Mouse (Mus musculus): ENCODE data around the gene Gm38431. TPM values are rescaled to one million over a fixed set of nuclear protein-coding genes. Genes with fewer than 3 reads are reported as not detected.

Gene Gm38431
- total and polyA plus RNA-seq, 3 experiments: 0.31 to 2.3 (median 0.34) TPM

- Histone ChIP-seq H3K9ac (ENCODE audit: low read depth, low read length) (no peak overlapping the region), H3K4me1 (ENCODE audit: control insufficient read depth, insufficient read depth, low read length) (no peaks in the 10 kb centered on the region; the same call in 1 of the 2 replicates), H3K27ac (no peak overlapping the region), H3K79me2 (replicated peaks; ENCODE audit: control insufficient read depth, insufficient read depth, low read length) (no peaks in the 10 kb centered on the region), H3K4me3 (no peak overlapping the region), H3K27me3 (ENCODE audit: control insufficient read depth, insufficient read depth, low read length) (peaks cover 11% of the 10 kb centered on the region), H3K36me3 (ENCODE audit: control insufficient read depth, insufficient read depth, low read length) (no peaks in the 10 kb centered on the region)
- 49% methylated on average over 9 of the region's 9 CpGs for WGBS
- intact Hi-C loops (cut with DNase I): no loop called here
- no peak for DNase-seq
- TF ChIP-seq POLR2A (IDR thresholded peaks at IDR 0.05; ENCODE audit: insufficient read depth, low read depth, low read length) (no peak), EP300 (IDR thresholded peaks at IDR 0.05; ENCODE audit: insufficient read depth, low read depth, low read length) (no peak), CTCF (IDR thresholded peaks at IDR 0.05) (no peak)
These were observed 56.2 kb downstream of the Gm38431 start for GRCm38 (mm10) chr9:21035586-21035985.

GRCm38 (mm10) chr9:21034481-21035085 is 57.2 kb downstream of the Gm38431 start:
- peaks cover 11% of the 10 kb centered on the region for H3K27me3 ChIP-seq (ENCODE audit: control insufficient read depth, insufficient read depth, low read length)
- no peak overlapping the region for H3K27ac ChIP-seq
- H3K79me2 ChIP-seq (replicated peaks; ENCODE audit: control insufficient read depth, insufficient read depth, low read length): no peaks in the 10 kb centered on the region
- no peak overlapping the region for H3K4me3 ChIP-seq
- peaks cover 3% of the 10 kb centered on the region for H3K4me1 ChIP-seq (ENCODE audit: control insufficient read depth, insufficient read depth, low read length)
- no peaks in the 10 kb centered on the region for H3K36me3 ChIP-seq (ENCODE audit: control insufficient read depth, insufficient read depth, low read length)
- 13% methylated on average over 17 of the region's 17 CpGs for WGBS
- TF ChIP-seq EP300 (IDR thresholded peaks at IDR 0.05; ENCODE audit: insufficient read depth, low read depth, low read length): no peak
- TF ChIP-seq POLR2A (IDR thresholded peaks at IDR 0.05; ENCODE audit: insufficient read depth, low read depth, low read length): no peak
- TF ChIP-seq CTCF (IDR thresholded peaks at IDR 0.05): no peak
- no peak for DNase-seq
- intact Hi-C loops (cut with DNase I): loop anchor here (5.0 kb wide), 2 partner anchors 38 to 58 kb away; partner anchors contain the start of genes Fdx1l, Gm38431, Gm49373 and Raver1
- H3K9ac ChIP-seq (ENCODE audit: low read depth, low read length): no peak overlapping the region

- TF ChIP-seq CTCF (IDR thresholded peaks at IDR 0.05): no peak
- no peak for TF ChIP-seq POLR2A (IDR thresholded peaks at IDR 0.05; ENCODE audit: insufficient read depth, low read depth, low read length)
- TF ChIP-seq EP300 (IDR thresholded peaks at IDR 0.05; ENCODE audit: insufficient read depth, low read depth, low read length): no peak
- Histone ChIP-seq H3K4me1 (ENCODE audit: control insufficient read depth, insufficient read depth, low read length) (peaks cover 3% of the 10 kb centered on the region), H3K36me3 (ENCODE audit: control insufficient read depth, insufficient read depth, low read length) (no peaks in the 10 kb centered on the region), H3K9ac (ENCODE audit: low read depth, low read length) (peak overlapping the region; percentile 28), H3K4me3 (peak overlapping the region; percentile 73), H3K79me2 (replicated peaks; ENCODE audit: control insufficient read depth, insufficient read depth, low read length) (no peaks in the 10 kb centered on the region), H3K27ac (no peak overlapping the region), H3K27me3 (ENCODE audit: control insufficient read depth, insufficient read depth, low read length) (peaks cover 11% of the 10 kb centered on the region)
- peak; percentile 88 to 89 for DNase-seq
- WGBS: under 1% methylated on average over 34 of the region's 34 CpGs
- intact Hi-C loops (cut with DNase I): loop anchor here (5.0 kb wide), 2 partner anchors 39 to 59 kb away; partner anchors contain the start of genes Fdx1l, Gm38431, Gm49373 and Raver1
These were observed 58.7 kb downstream of the Gm38431 start for GRCm38 (mm10) chr9:21033136-21033535.

GRCm38 (mm10) chr9:21032491-21032890 is 59.3 kb downstream of the Gm38431 start:
- H3K4me1 ChIP-seq (ENCODE audit: control insufficient read depth, insufficient read depth, low read length): peaks cover 3% of the 10 kb centered on the region
- no peak overlapping the region for H3K9ac ChIP-seq (ENCODE audit: low read depth, low read length)
- peaks cover 11% of the 10 kb centered on the region for H3K27me3 ChIP-seq (ENCODE audit: control insufficient read depth, insufficient read depth, low read length)
- 4% methylated on average over 7 of the region's 7 CpGs for WGBS
- no peaks in the 10 kb centered on the region for H3K36me3 ChIP-seq (ENCODE audit: control insufficient read depth, insufficient read depth, low read length)
- no peak for DNase-seq
- peak overlapping the region; percentile 73 for H3K4me3 ChIP-seq
- no peak for TF ChIP-seq CTCF (IDR thresholded peaks at IDR 0.05)
- TF ChIP-seq EP300 (IDR thresholded peaks at IDR 0.05; ENCODE audit: insufficient read depth, low read depth, low read length): no peak
- no peak for TF ChIP-seq POLR2A (IDR thresholded peaks at IDR 0.05; ENCODE audit: insufficient read depth, low read depth, low read length)
- intact Hi-C loops (cut with DNase I): loop anchor here (5.0 kb wide), 2 partner anchors 40 to 60 kb away; partner anchors contain the start of genes Fdx1l, Gm38431, Gm49373 and Raver1
- H3K79me2 ChIP-seq (replicated peaks; ENCODE audit: control insufficient read depth, insufficient read depth, low read length): no peaks in the 10 kb centered on the region
- no peak overlapping the region for H3K27ac ChIP-seq

- H3K36me3 ChIP-seq (ENCODE audit: control insufficient read depth, insufficient read depth, low read length): no peaks in the 10 kb centered on the region
- peaks cover 3% of the 10 kb centered on the region for H3K4me1 ChIP-seq (ENCODE audit: control insufficient read depth, insufficient read depth, low read length)
- peak within 1 kb of the TSS; percentile 47; the same call in 1 of the 2 replicates for H3K27ac ChIP-seq
- H3K27me3 ChIP-seq (ENCODE audit: control insufficient read depth, insufficient read depth, low read length): peaks cover 10% of the 10 kb centered on the region
- no peaks in the 10 kb centered on the region for H3K79me2 ChIP-seq (replicated peaks; ENCODE audit: control insufficient read depth, insufficient read depth, low read length)
- intact Hi-C loops (cut with DNase I): loop anchor here (5.0 kb wide), 2 partner anchors 40 to 60 kb away; partner anchors contain the start of genes Fdx1l, Gm38431, Gm49373 and Raver1
- H3K9ac ChIP-seq (ENCODE audit: low read depth, low read length): peak within 1 kb of the TSS; percentile 28
- 1% methylated on average over 32 of the region's 35 CpGs for WGBS
- no peak for TF ChIP-seq POLR2A (IDR thresholded peaks at IDR 0.05; ENCODE audit: insufficient read depth, low read depth, low read length)
- no peak for TF ChIP-seq EP300 (IDR thresholded peaks at IDR 0.05; ENCODE audit: insufficient read depth, low read depth, low read length)
- no peak for TF ChIP-seq CTCF (IDR thresholded peaks at IDR 0.05)
- peak in 1 of 2 experiments; percentile 56 for DNase-seq
- H3K4me3 ChIP-seq: peak within 1 kb of the TSS; percentile 73
These were observed 59.9 kb downstream of the Gm38431 start, which contains the start of gene Icam5 for GRCm38 (mm10) chr9:21031896-21032351. Gene Icam5, plus strand, starts transcription at chr9:21032073.
